Mouse (Mus musculus) myocyte (in vitro differentiated cells): ENCODE results near the gene Eras. TPM values are rescaled to one million over a fixed set of nuclear protein-coding genes. Genes with fewer than 3 reads are reported as not detected.

Source experiments
- H3K27me3 ChIP-seq: one replicate; pipeline ENCODE4 v1.6.1; 2011; ENCODE audit not compliant: control insufficient read depth, insufficient read depth, insufficient read length
- H3K36me3 ChIP-seq: one replicate; pipeline ENCODE4 v1.6.1; 2011; ENCODE audit not compliant: control insufficient read depth, insufficient read depth
- H3K4me2 ChIP-seq: one replicate; pipeline ENCODE4 v1.6.1; 2011; ENCODE audit warnings: low read depth, control low read depth
- H3K4me3 ChIP-seq: one replicate; pipeline ENCODE4 v1.5.1; 2011; ENCODE audit warnings: mild to moderate bottlenecking, control low read depth, moderate library complexity
- H3K79me2 ChIP-seq: one replicate; pipeline ENCODE4 v1.6.1; 2011; ENCODE audit not compliant: control insufficient read depth, insufficient read depth
- H3ac ChIP-seq: one replicate; pipeline ENCODE4 v1.6.1; 2011; ENCODE audit not compliant: control insufficient read depth, insufficient read length
- CEBPB ChIP-seq: IDR thresholded peaks from 2 replicates; pipeline ENCODE4 v1.6.1; 2011; ENCODE audit warnings: mild to moderate bottlenecking, moderate library complexity; ENCODE audit not compliant: poor library complexity, insufficient read depth, severe bottlenecking
- E2F4 ChIP-seq: IDR thresholded peaks from one replicate; pipeline ENCODE4 v1.6.1; 2011; ENCODE audit warnings: mild to moderate bottlenecking, control low read depth, moderate library complexity; ENCODE audit not compliant: insufficient read depth
- MAX ChIP-seq: IDR thresholded peaks from one replicate; pipeline ENCODE4 v1.6.1; 2011; ENCODE audit warnings: low read depth, mild to moderate bottlenecking, control low read depth
- MYOD1 ChIP-seq, 3 experiments: IDR thresholded peaks; one replicate each; pipeline ENCODE4 v1.6.1; 2011; ENCODE audit warnings: control low read depth in 2 of 3, low read depth in 2 of 3, mild to moderate bottlenecking in 2 of 3, moderate library complexity in 1 of 3; ENCODE audit not compliant: insufficient read length in 2 of 3, control insufficient read depth in 1 of 3
- MYOG ChIP-seq, 3 experiments: IDR thresholded peaks; one replicate each; pipeline ENCODE4 v1.6.1; 2011; ENCODE audit warnings: control low read depth in 2 of 3, low read depth in 2 of 3, mild to moderate bottlenecking in 2 of 3; ENCODE audit not compliant: insufficient read length in 2 of 3, control insufficient read depth in 1 of 3, insufficient read depth in 1 of 3
- POLR2A ChIP-seq: IDR thresholded peaks from one replicate; pipeline ENCODE4 v1.6.1; 2011; ENCODE audit warnings: low read depth, mild to moderate bottlenecking, control low read depth, moderate library complexity; ENCODE audit not compliant: insufficient read length
- POLR2AphosphoS2 ChIP-seq: IDR thresholded peaks from one replicate; pipeline ENCODE4 v1.6.1; 2011; ENCODE audit warnings: low read depth, control low read depth; ENCODE audit not compliant: insufficient read length
- REST ChIP-seq: IDR thresholded peaks from one replicate; pipeline ENCODE4 v1.6.1; 2011; ENCODE audit warnings: mild to moderate bottlenecking, control low read depth, moderate library complexity; ENCODE audit not compliant: insufficient read depth, insufficient read length
- SRF ChIP-seq: IDR thresholded peaks from one replicate; pipeline ENCODE4 v1.6.1; 2011; ENCODE audit warnings: low read depth; ENCODE audit not compliant: control insufficient read depth, insufficient read length
- TCF12 ChIP-seq: IDR thresholded peaks from one replicate; pipeline ENCODE4 v1.6.1; 2011; ENCODE audit warnings: mild to moderate bottlenecking, control low read depth; ENCODE audit not compliant: poor library complexity, insufficient read depth, severe bottlenecking
- TCF3 ChIP-seq: IDR thresholded peaks from one replicate; pipeline ENCODE4 v1.6.1; 2011; ENCODE audit warnings: low read depth, control low read depth; ENCODE audit not compliant: insufficient read length
- USF1 ChIP-seq: IDR thresholded peaks from one replicate; pipeline ENCODE4 v1.6.1; 2011; ENCODE audit warnings: low read depth, mild to moderate bottlenecking, control low read depth, moderate library complexity
- polyA plus RNA-seq: library from polyadenylated mRNA; unstranded; fragments of >200 nt; fragmentation: generic; extraction: Trizol; gene quantifications from one replicate; pipeline ENCODE4 v1.2.1, GENCODE M21; 2012; ENCODE audit warnings: missing spikeins

The Eras gene
- polyA plus RNA-seq, 1 experiment = not detected

DNA sequence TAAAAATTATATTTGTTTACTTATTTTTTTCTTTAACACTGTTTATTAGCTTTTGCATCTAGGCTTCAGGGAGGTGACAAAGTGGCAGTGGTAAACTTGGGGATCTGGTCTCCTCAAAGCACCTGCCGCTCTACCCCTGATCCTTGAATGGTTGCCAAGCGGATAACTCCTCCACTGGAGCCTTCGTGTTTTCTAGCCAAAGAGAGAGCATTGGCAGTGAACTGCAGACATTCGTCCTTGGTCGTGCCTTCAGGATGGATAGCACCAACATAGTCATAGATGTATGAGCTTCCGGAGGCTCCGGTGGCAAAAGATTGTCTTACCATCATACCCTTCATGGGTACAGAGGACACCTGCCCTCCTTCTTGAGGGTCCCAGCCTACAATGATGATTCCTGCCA, 21.7 kb upstream of the Eras start:
- Histone ChIP-seq H3K36me3 (no peaks in the 10 kb centered on the region), H3K4me2 (no peak overlapping the region)

DNA sequence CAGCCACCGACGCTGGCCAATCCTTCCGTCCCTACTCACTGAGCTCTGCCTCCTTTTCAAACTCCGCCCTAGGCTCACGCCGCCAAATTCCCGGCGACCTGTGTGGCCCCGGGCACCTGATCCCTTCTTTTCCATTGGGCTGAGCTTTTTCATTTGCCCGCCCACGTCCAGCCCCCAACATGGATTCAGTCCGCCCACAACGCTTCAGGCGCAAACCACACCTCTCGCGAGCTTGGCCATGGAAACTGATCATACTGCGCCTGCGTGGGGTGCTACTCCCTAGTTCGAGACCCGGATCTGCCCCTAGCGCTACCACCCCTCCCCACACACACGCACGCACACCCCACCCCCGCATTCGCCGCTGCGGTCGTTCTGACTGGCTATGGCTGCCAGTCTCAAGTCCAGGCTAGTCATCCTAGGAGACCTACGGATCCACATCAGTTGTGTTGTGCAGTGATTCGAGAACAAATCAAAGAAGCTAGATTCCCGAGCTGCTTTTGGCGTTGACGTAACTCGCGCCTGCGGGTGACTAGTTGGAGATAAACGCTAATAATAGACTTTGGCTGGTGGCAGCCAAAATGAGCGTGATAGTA, 19.6 kb upstream of the Eras start:
- TF ChIP-seq CEBPB (no peak), USF1 (no peak), POLR2AphosphoS2 (no peak), POLR2A (no peak), MYOD1 (IDR thresholded peaks at IDR 0.05; ENCODE audit: control insufficient read depth in 1 of 3, insufficient read length in 2 of 3, low read depth in 2 of 3) (no peak), E2F4 (no peak), MAX (no peak), REST (no peak), TCF3 (no peak), MYOG (IDR thresholded peaks at IDR 0.05; ENCODE audit: control insufficient read depth in 1 of 3, insufficient read depth in 1 of 3, insufficient read length in 2 of 3, low read depth in 2 of 3) (no peak)
- H3K4me3 ChIP-seq = peak overlapping the region; percentile 29
- no peak overlapping the region for H3ac ChIP-seq
- no peaks in the 10 kb centered on the region for H3K36me3 ChIP-seq
- H3K4me2 ChIP-seq = peak overlapping the region; percentile 69
- H3K27me3 ChIP-seq = no peaks in the 10 kb centered on the region
- no peaks in the 10 kb centered on the region for H3K79me2 ChIP-seq

More for the DNA sequence above, 21.7 kb upstream of the Eras start:
- Histone ChIP-seq H3K79me2 (no peaks in the 10 kb centered on the region), H3ac (no peak overlapping the region), H3K4me3 (no peak overlapping the region), H3K27me3 (no peaks in the 10 kb centered on the region)
- TF ChIP-seq SRF = no peak
- no peak for TF ChIP-seq MYOD1 (IDR thresholded peaks at IDR 0.05; ENCODE audit: control insufficient read depth in 1 of 3, insufficient read length in 2 of 3, low read depth in 2 of 3)
- TF ChIP-seq TCF12 = no peak
- no peak for TF ChIP-seq REST
- no peak for TF ChIP-seq CEBPB
- no peak for TF ChIP-seq MYOG (IDR thresholded peaks at IDR 0.05; ENCODE audit: control insufficient read depth in 1 of 3, insufficient read depth in 1 of 3, insufficient read length in 2 of 3, low read depth in 2 of 3)
- no peak for TF ChIP-seq POLR2A
- TF ChIP-seq E2F4 = no peak

DNA sequence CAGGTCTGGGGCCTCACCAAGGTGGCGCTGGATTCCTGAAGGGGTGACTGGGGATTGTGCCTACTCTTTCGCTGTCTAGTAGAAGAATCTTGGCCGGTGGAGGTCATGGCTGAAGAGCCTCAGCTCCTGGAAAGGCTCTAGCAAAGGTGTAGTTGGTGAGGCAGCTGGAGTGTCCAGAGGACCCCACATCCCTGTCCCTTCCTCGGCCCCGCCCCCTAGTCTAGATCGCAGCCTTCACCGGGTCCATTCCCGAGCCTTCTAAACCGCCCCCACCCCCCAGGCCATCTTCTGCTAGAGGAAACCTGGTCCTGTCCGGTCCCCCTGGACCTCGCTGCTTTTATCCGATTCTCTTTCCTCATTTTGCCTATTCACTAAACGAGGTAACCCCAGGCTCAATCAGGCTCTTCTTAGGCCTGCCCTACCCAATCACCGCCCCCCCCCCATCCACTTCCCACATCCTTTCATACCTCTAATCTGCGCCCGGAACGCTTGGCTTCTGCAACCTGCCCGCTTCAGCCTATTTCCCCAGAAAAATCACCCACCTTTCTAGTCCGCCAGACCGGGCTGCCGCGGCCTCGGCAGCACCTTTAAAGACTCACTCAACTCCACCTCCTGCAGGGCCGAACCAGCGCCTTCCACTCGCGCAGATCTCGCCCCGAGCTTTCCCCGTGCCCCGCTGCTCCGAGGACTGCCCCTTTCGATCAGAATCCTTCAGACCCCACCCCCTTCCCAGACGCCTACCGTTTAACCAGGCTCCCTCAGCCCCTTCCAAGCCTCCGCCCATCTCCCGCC, 18.9 kb upstream of the Eras start, which contains the start of gene Hdac6:
Gene Hdac6 (minus strand): TSS at position 782 of the 792 bp plus-strand sequence.
- no peaks in the 10 kb centered on the region for H3K79me2 ChIP-seq
- TF ChIP-seq USF1 (no peak), POLR2A (peak; percentile 65), MYOG (IDR thresholded peaks at IDR 0.05; ENCODE audit: control insufficient read depth in 1 of 3, insufficient read depth in 1 of 3, insufficient read length in 2 of 3, low read depth in 2 of 3) (no peak), MYOD1 (IDR thresholded peaks at IDR 0.05; ENCODE audit: control insufficient read depth in 1 of 3, insufficient read length in 2 of 3, low read depth in 2 of 3) (no peak), E2F4 (no peak), TCF3 (no peak), SRF (no peak), MAX (no peak), REST (no peak), CEBPB (no peak), TCF12 (no peak), POLR2AphosphoS2 (peak; percentile 54)
- H3ac ChIP-seq = no peak within 1 kb of the TSS
- no peaks in the 10 kb centered on the region for H3K27me3 ChIP-seq
- peak within 1 kb of the TSS; percentile 69 for H3K4me2 ChIP-seq
- H3K4me3 ChIP-seq = peak within 1 kb of the TSS; percentile 29
- H3K36me3 ChIP-seq = no peaks in the 10 kb centered on the region

DNA sequence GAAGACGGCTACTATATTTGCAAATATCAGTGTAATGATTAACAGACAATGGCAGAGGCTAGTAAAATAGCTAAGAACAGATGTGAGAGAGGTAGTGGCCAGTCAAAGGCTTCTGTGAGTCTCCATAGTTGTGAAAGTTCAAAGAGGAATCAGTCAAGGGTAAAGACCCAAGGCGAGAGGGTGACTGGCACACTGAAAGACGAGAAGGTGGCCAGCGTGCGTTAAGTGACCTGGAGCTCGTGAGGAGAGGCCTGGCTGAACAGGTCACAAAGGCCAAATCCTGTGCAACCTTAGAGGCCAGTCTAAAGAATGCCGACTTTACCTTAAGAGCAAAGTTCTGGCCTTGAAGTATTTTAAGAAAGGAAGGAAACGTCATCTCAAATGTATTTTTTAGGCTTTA, 17.2 kb upstream of the Eras start:
- TF ChIP-seq MYOG (IDR thresholded peaks at IDR 0.05; ENCODE audit: control insufficient read depth in 1 of 3, insufficient read depth in 1 of 3, insufficient read length in 2 of 3, low read depth in 2 of 3) (no peak), E2F4 (no peak), MAX (no peak), SRF (no peak), MYOD1 (IDR thresholded peaks at IDR 0.05; ENCODE audit: control insufficient read depth in 1 of 3, insufficient read length in 2 of 3, low read depth in 2 of 3) (no peak), POLR2A (no peak), POLR2AphosphoS2 (no peak), TCF3 (no peak), CEBPB (no peak), TCF12 (no peak), REST (no peak), USF1 (no peak)
- Histone ChIP-seq H3K27me3 (no peaks in the 10 kb centered on the region), H3K36me3 (no peaks in the 10 kb centered on the region), H3K4me3 (no peak overlapping the region), H3K79me2 (no peaks in the 10 kb centered on the region), H3ac (no peak overlapping the region), H3K4me2 (no peak overlapping the region)
